Mouse (Mus musculus) liver, embryonic 13.5 days (tissue): ENCODE results near the gene Iqcd. TPM values are rescaled to one million over a fixed set of nuclear protein-coding genes. Genes with fewer than 3 reads are reported as not detected.
A peak's percentile ranks its signal among the peaks of the same experiment; 100 is the strongest.

Experiments used
- ATAC-seq: fragments of 200-750 bp; cut with Nextera tagmentation; 2 replicates; pipeline ENCODE4 v1.8.0; 2017; ENCODE audit warnings: low read depth, mild to moderate bottlenecking, moderate number of reproducible peaks, moderate library complexity
- DNase-seq: peaks from one replicate; pipeline ENCODE4 v3.0.0; 2022
- H3K27ac ChIP-seq: fragments of 300-500 bp; sonication (generic); 2 replicates; pipeline ENCODE4 v1.5.1; 2015; ENCODE audit warnings: moderate library complexity, mild to moderate bottlenecking, inconsistent platforms
- H3K27me3 ChIP-seq: fragments of 300-500 bp; sonication (generic); 2 replicates; pipeline ENCODE4 v1.6.1; 2015; ENCODE audit warnings: mild to moderate bottlenecking, inconsistent platforms
- H3K36me3 ChIP-seq: fragments of 300-500 bp; sonication (generic); 2 replicates; pipeline ENCODE4 v1.6.1; 2015; ENCODE audit warnings: mild to moderate bottlenecking, inconsistent platforms
- H3K4me1 ChIP-seq: fragments of 300-500 bp; sonication (generic); replicated peaks from 2 replicates; pipeline ENCODE4 v1.6.1; 2015; ENCODE audit warnings: inconsistent platforms
- H3K4me2 ChIP-seq: fragments of 300-500 bp; sonication (generic); 2 replicates; pipeline ENCODE4 v1.6.1; 2015; ENCODE audit warnings: inconsistent platforms, mild to moderate bottlenecking, moderate library complexity
- H3K4me3 ChIP-seq: fragments of 300-500 bp; sonication (generic); replicated peaks from 2 replicates; pipeline ENCODE4 v1.5.1; 2015; ENCODE audit warnings: mild to moderate bottlenecking, inconsistent platforms
- H3K9ac ChIP-seq: fragments of 300-500 bp; sonication (generic); 2 replicates; pipeline ENCODE4 v1.6.1; 2015; ENCODE audit warnings: mild to moderate bottlenecking, inconsistent platforms
- H3K9me3 ChIP-seq: fragments of 300-500 bp; sonication (generic); replicated peaks from 2 replicates; pipeline ENCODE4 v1.6.1; 2016; ENCODE audit warnings: inconsistent platforms
- WGBS: fragments of 180-500 bp; shearing (Covaris S2); methylation state at CpG from one replicate; pipeline ENCODE4 v1.1.7; 2015; ENCODE audit not compliant: insufficient replicate concordance; 5-methylcytosine and 5-hydroxymethylcytosine counted together
- polyA plus RNA-seq: library from polyadenylated mRNA; unstranded; fragments of >200 nt; fragmentation: Nextera tagmentation; extraction: Ambion mirVana; gene quantifications from 2 replicates; pipeline ENCODE4 v1.2.1, GENCODE M21; 2015

Gene Iqcd
- polyA plus RNA-seq, result 1.8 and 1.9 TPM in 2 replicates

DNA sequence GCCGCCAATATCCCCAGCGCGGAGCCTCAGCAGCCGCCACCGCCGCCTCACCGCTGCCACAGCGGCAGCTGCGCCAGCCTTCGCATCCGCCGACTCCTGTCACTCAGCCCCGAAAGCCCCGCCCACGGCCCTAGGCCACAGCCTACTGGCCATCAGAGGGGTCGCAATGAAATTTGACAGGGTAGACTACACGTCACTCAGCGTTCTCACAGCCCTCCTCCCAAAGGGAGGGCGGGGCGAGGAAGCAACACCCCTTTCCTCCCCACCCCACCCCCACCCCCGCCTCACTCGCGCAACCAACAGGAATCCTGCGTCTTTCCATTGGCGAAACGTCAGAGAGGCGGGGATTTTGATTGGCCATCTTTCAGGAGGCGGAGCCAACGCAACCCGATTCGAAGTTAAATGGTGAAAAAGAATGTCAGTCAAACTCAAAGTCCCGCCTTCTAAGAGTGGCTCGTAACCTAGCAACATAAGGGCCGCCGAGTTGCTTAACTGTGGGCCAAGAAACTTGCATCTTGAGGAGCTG is at the start of gene Iqcd, which contains the start of gene Tpcn1:
Iqcd (plus strand) TSS at position 448 of the 526 bp plus-strand sequence.
Tpcn1 (minus strand) TSS at position 105 of the 526 bp plus-strand sequence.
- H3K9ac ChIP-seq, result peak within 1 kb of the TSS; percentile 98
- peak within 1 kb of the TSS; percentile 91 for H3K4me3 ChIP-seq
- peaks cover 3% of the 10 kb centered on the region for H3K9me3 ChIP-seq
- H3K27ac ChIP-seq, result peak within 1 kb of the TSS; percentile 97
- H3K36me3 ChIP-seq, result peaks cover 19% of the 10 kb centered on the region
- peaks cover 71% of the 10 kb centered on the region for H3K4me1 ChIP-seq
- no peaks in the 10 kb centered on the region for H3K27me3 ChIP-seq
- ATAC-seq (peak; percentile 91), DNase-seq (peak; percentile 99)
- H3K4me2 ChIP-seq, result peak within 1 kb of the TSS; percentile 83
- WGBS, result under 1% methylated on average over 35 of the region's 35 CpGs

DNA sequence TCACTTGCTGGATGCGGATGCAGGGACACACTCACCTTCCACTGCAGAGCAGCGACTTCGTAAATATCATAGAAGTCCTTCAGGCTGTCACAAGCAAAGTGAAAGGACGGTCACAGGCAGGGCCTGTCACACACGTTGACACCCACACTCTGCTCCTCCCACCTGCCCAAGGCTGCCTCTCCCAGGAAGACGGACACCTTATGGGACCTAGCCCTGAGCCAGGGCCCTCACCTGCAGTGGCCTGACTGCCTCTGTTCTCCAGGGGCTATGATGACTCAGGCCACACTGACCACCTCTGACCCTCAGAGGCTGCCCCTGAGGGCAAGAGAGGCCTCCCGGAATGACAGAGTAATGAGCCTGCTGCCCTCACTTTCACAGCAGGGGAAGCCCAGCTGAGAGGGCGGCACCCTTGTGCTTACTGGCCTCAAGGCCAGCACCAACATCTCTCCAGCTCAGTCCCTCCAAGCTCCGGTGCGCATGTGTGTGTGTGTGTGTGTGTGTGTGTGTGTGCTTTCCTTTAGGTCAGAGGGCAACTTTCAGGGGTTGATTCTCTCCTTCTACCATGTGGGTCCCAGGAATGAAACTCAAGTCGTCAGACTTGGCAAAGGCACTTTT is 40.5 kb upstream of the Iqcd start:
- no peak overlapping the region for H3K27ac ChIP-seq
- WGBS, result 80% methylated on average over 11 of the region's 11 CpGs
- no peak for ATAC-seq
- no peaks in the 10 kb centered on the region for H3K27me3 ChIP-seq
- DNase-seq, result no peak
- no peak overlapping the region for H3K4me3 ChIP-seq
- no peaks in the 10 kb centered on the region; the same call in 1 of the 2 replicates for H3K4me1 ChIP-seq
- H3K36me3 ChIP-seq, result peaks cover 81% of the 10 kb centered on the region
- no peak overlapping the region for H3K9ac ChIP-seq
- no peaks in the 10 kb centered on the region for H3K9me3 ChIP-seq
- H3K4me2 ChIP-seq, result no peak overlapping the region

DNA sequence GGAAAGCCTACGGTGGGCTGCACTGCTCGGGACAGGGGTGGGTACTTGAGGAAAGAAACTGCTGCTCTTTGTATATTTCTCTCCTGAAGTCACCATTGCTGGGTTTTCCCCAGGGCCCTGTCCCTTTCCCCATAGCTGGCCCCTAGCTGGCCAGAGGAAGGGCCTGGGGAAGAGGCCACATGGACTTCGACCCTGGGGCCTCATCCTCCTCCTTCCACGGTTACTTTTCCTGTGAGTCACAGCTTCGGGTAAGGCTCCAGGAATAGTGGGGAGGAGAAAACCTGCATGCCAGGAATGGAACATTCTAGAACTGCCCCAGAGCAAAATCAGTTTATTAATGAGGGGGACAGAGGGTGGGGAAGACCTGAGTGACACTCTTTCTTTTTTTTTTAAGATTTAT is 38.7 kb upstream of the Iqcd start:
- H3K4me1 ChIP-seq, result no peaks in the 10 kb centered on the region; the same call in 1 of the 2 replicates
- peaks cover 81% of the 10 kb centered on the region for H3K36me3 ChIP-seq
- ATAC-seq (no peak), DNase-seq (no peak)
- 74% methylated on average over 5 of the region's 5 CpGs for WGBS
- H3K27me3 ChIP-seq, result no peaks in the 10 kb centered on the region
- H3K9ac ChIP-seq, result no peak overlapping the region
- H3K4me3 ChIP-seq, result no peak overlapping the region
- no peak overlapping the region for H3K4me2 ChIP-seq
- H3K27ac ChIP-seq, result no peak overlapping the region
- H3K9me3 ChIP-seq, result no peaks in the 10 kb centered on the region

DNA sequence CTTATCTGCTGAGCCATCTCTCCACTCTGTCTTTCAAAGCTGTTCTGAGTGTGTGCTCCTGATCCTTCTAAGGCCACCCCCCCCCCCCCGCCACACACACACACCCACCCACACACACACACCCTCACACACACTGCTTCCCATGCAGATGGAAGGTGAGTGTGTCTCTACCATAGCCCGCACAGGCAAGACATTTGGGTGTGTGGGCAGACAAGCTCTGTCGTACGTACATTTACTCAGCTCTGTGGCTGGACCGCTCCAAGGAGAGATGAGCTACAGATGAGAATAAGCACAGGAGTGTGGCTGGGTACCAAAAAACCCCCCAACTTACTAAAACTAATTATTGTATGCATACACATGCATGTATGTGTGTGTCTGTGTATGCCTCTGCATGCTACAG is 38.1 kb upstream of the Iqcd start:
- no peak overlapping the region for H3K4me2 ChIP-seq
- no peaks in the 10 kb centered on the region for H3K27me3 ChIP-seq
- no peak for ATAC-seq
- 93% methylated on average over 5 of the region's 5 CpGs for WGBS
- H3K36me3 ChIP-seq, result peaks cover 84% of the 10 kb centered on the region
- no peak overlapping the region for H3K9ac ChIP-seq
- no peak overlapping the region for H3K4me3 ChIP-seq
- no peak overlapping the region for H3K27ac ChIP-seq
- DNase-seq, result no peak
- H3K4me1 ChIP-seq, result no peaks in the 10 kb centered on the region; the same call in 1 of the 2 replicates
- H3K9me3 ChIP-seq, result no peaks in the 10 kb centered on the region

DNA sequence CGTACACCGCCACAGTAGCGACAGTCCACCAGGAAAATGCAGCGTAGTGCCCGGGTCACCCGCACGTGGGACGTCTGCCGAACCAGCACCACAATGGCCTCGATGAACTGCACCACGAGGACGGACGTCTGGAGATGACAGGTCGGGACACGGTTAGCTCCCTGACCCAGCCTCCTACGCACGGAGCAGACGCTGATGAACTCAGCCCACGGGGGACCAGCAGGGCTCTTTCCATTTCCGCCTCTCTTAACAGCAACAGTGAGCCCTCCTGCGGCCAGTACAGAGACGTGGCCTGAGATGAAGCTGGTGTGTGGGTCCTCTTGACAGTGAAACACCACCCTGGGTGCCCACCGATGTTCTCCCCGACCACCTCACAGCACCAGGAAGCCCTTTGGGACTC is 32.9 kb upstream of the Iqcd start:
- Histone ChIP-seq H3K9ac (no peak overlapping the region), H3K9me3 (no peaks in the 10 kb centered on the region), H3K4me2 (no peak overlapping the region), H3K4me3 (no peak overlapping the region), H3K36me3 (peaks cover 80% of the 10 kb centered on the region), H3K27ac (no peak overlapping the region; the same call in 1 of the 2 replicates), H3K27me3 (no peaks in the 10 kb centered on the region), H3K4me1 (peaks cover 34% of the 10 kb centered on the region)
- WGBS, result 90% methylated on average over 24 of the region's 24 CpGs
- ATAC-seq (no peak), DNase-seq (no peak)

DNA sequence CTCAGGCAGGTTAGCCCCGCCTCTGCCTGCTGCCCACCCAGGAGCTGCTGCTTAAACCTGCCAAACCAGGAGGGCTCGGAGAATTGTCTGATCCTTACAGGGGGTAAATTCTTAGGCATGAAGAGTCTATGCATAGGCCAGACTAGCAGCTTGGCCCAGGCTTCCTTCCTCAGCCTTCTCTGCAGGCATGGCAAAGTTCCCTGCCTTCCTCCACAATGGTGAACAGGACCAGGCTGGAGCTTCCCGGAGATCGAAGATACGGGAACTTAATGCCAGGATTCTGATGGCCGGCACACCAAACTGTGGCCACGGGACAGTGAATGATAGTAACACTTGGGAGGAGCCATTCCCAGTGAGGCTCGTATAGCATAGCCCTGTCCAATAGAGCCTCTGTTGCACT is 30.8 kb upstream of the Iqcd start:
- H3K4me1 ChIP-seq, result peaks cover 53% of the 10 kb centered on the region

DNA sequence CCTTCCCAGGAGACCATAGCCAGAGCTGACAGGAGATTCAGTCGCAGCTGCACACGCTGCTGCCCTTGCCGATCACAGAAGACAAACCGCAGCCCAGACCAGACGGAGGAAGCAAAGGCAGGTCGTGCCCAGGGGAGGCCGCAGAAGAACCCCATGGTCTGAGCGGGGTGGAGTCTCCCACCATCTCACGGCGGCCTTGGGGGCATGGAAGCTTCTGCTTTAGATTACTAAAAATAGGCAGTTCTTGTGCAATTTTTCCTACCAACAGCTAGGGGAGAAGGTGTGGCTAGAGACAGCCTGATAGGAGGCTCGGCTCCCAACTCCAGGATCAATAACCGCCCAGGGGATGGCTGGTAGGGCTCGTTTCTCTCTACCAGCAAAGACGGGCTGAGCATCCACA is 30.1 kb upstream of the Iqcd start:
- peaks cover 60% of the 10 kb centered on the region for H3K4me1 ChIP-seq
- DNase-seq, result no peak
- peak overlapping the region; percentile 79 for H3K27ac ChIP-seq
- 16% methylated on average over 14 of the region's 14 CpGs for WGBS
- no peaks in the 10 kb centered on the region for H3K9me3 ChIP-seq
- H3K36me3 ChIP-seq, result peaks cover 51% of the 10 kb centered on the region
- peak; percentile 41 for ATAC-seq
- peak overlapping the region; percentile 38 for H3K9ac ChIP-seq
- H3K27me3 ChIP-seq, result no peaks in the 10 kb centered on the region
- H3K4me3 ChIP-seq, result peak overlapping the region; percentile 49
- peak overlapping the region; percentile 53 for H3K4me2 ChIP-seq

More for the DNA sequence above, 30.8 kb upstream of the Iqcd start:
- Histone ChIP-seq H3K4me3 (peak overlapping the region; percentile 49; the same call in 1 of the 2 replicates), H3K27me3 (no peaks in the 10 kb centered on the region), H3K9me3 (no peaks in the 10 kb centered on the region), H3K9ac (no peak overlapping the region), H3K27ac (peak overlapping the region; percentile 79; the same call in 1 of the 2 replicates), H3K4me2 (peak overlapping the region; percentile 53; the same call in 1 of the 2 replicates), H3K36me3 (peaks cover 58% of the 10 kb centered on the region)
- DNase-seq (no peak), ATAC-seq (no peak)
- 76% methylated on average over 8 of the region's 8 CpGs for WGBS

DNA sequence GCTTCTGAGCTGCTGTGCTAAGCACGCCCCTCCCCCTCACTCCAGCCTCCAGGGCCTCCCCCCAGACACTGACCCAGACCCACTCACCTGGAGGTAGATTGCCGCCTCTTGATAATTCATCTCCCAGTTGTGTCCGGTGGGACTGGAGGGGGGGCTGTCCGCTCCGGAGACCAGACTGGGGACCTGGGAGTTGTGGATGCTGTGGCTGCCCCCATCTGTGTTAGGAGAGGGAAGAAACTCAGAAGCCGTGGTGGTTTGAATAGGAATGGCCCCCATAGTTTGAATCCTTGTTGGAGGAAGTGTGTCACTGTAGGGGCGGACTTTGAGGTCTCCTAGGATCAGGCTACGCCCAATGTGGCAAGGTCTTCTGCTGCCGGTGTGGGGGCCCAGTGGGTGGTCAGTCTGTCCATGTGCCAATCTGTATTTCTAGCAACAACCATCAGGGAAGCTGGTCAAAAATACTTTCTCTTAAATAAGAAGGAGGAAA is 28.6 kb upstream of the Iqcd start:
- peak overlapping the region; percentile 38; the same call in 1 of the 2 replicates for H3K9ac ChIP-seq
- peak overlapping the region; percentile 75 for H3K27ac ChIP-seq
- ATAC-seq (no peak), DNase-seq (no peak)
- H3K27me3 ChIP-seq, result no peaks in the 10 kb centered on the region
- H3K4me1 ChIP-seq, result peaks cover 73% of the 10 kb centered on the region
- WGBS, result 32% methylated on average over 9 of the region's 9 CpGs
- H3K4me3 ChIP-seq, result peak overlapping the region; percentile 49
- H3K4me2 ChIP-seq, result peak overlapping the region; percentile 53
- peaks cover 39% of the 10 kb centered on the region for H3K36me3 ChIP-seq
- no peaks in the 10 kb centered on the region for H3K9me3 ChIP-seq

DNA sequence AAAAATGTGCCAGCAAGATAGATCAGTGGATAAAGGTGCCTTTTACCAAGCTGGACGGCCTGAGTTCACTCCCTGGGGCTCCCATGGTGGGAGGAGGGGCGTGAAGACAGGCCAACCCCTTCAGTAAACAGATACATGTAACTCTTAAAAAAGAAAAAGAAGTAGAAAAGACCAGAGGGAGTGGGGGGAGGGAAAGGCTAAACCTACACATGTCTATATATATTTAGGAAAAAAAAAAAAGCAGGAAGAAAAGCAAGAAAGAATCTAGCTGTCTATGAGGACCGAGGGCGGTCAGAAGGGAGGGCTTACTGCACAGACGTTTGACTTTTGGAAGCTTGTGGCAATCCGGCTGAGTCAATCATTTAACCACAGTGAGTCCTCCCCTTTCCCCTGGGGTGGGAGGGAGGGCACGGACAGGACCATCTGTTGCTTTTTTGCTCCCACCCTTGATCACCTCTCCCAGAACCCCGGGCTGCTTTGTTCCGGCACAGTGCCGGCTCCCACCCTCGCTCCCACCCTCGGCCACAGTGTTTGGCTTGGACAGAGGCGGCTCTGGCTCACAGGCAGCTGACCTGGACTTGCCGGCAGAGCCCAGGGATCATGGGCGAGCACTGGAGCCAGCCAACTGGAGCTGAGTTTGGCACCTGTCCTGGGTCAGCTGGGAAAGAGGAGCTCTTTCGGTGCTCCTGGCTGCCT is 28.1 kb upstream of the Iqcd start:
- peak overlapping the region; percentile 49 for H3K4me3 ChIP-seq
- ATAC-seq (peak; percentile 47), DNase-seq (no peak)
- H3K27me3 ChIP-seq, result no peaks in the 10 kb centered on the region
- peaks cover 79% of the 10 kb centered on the region for H3K4me1 ChIP-seq
- H3K36me3 ChIP-seq, result peaks cover 33% of the 10 kb centered on the region
- H3K9ac ChIP-seq, result peak overlapping the region; percentile 49
- peak overlapping the region; percentile 75 for H3K27ac ChIP-seq
- H3K9me3 ChIP-seq, result no peaks in the 10 kb centered on the region
- WGBS, result 7% methylated on average over 16 of the region's 16 CpGs
- H3K4me2 ChIP-seq, result peak overlapping the region; percentile 53

DNA sequence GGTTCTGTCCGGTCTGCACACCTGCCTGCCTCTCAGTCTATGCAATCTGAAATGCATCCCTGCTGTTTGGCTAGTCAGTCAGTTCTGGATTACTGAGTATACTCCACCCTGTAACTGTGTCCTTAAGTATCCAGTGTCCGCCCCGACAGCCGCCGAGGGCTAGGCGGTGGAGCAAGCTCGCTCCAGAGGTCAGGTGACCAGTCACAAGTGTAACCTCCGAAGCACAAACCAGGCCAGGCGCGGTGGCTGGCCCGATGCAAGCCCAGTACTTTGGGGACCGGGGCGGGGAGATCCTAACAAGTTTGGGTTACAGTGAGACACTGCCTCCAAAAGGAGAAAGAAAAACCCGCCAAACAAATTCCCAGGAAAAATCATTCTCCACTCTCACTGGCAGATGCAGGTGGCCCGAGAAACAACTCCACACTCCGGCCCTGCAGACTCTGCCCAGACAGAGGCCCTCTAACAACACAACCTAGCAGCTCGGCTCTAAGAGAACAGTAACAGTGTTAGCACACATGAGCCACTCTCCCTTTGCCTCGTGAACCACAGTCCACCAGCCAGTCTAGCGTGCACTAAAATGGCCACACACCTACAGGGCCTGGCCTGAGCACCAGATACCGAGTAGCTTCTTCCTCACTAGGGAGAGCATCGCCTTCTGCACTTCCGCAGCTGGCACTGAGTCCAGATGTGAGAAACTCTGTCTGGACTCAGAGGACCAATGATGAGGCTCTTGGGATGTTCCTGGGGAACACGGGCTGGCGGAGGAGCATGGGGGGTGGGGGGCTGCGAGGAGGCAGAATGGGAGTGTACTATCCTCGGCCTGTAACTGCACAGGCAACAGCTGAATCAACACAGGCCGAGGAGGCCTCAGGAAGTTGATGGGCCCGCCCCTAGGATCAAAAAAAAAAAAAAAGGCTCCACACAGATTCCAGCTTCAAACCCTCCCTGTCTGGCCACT is 25.6 kb upstream of the Iqcd start:
- H3K27me3 ChIP-seq, result no peaks in the 10 kb centered on the region
- H3K4me1 ChIP-seq, result peaks cover 96% of the 10 kb centered on the region
- H3K36me3 ChIP-seq, result peaks cover 12% of the 10 kb centered on the region
- ATAC-seq (no peak), DNase-seq (no peak)
- peak overlapping the region; percentile 66 for H3K27ac ChIP-seq
- peak overlapping the region; percentile 1; the same call in 1 of the 2 replicates for H3K4me2 ChIP-seq
- no peak overlapping the region for H3K4me3 ChIP-seq
- WGBS, result 62% methylated on average over 28 of the region's 28 CpGs
- 0 out of 2 replicates have a peak overlapping the region, but pooled peaks have one; percentile 15 for H3K9ac ChIP-seq
- no peaks in the 10 kb centered on the region for H3K9me3 ChIP-seq
